Mouse (Mus musculus): Measurements from ENCODE around the gene Fancd2os.

Gene Fancd2os

DNA sequence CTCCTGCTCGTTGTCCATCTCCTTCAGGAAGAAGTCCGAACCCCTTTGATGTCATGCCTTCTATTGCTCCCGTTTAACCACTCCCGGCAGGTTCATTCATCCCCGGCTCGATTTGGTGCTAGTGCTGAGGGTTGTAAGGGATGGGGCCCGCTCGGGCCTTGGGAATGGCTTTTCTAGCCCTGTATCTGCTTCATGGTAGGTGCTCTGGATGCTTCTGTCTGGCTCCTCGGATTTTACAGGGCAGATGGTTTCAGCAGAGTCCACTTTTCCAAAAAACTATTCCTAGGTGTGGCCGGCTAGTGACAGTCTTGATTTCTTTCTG lies 4.7 kb upstream of the Fancd2os start:
- DNase-seq (ENCODE audit: low read depth, low spot score): no peak

DNA sequence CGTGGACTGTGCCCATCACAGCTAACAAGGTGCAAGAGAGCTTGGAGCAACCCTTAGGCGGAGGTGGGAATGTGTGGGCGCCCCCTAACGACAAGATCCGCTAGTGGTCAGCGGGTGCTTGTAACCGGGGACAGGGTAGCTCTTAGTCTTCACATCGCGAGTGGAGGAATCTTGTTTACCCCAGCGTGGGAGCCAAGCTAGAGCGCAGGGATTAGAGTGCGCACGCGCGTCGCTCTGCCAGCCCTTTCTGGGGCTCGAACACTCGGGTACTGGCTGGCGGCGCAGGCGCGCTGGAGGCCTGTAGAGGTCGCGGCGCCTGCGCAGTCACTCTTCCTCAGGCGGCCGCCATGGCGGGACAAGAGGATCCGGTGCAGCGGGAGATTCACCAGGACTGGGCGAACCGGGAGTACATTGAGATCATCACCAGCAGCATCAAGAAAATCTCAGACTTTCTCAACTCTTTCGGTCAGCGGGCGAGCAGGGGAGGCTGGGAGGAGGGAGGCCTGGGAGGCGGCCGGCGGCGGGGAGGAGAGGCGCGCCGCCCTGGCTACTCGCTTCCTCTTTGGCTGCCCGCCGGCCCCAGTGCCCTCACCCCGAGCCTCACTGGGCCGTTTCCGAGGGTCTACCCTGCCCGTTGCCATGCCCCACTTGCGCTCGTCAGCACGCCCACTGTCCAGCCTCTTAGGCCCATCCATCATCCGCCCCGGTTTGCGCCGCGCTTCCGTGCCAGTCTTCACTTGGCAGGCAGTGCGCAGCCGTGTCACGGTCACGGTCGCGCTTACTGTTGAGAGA lies 4.1 kb upstream of the Fancd2os start, which contains the start of gene Brk1:
Gene Brk1 (plus strand): TSS at position 341 of the 792 bp plus-strand sequence.
- peak; percentile 80 for DNase-seq (ENCODE audit: low read depth, low spot score)

DNA sequence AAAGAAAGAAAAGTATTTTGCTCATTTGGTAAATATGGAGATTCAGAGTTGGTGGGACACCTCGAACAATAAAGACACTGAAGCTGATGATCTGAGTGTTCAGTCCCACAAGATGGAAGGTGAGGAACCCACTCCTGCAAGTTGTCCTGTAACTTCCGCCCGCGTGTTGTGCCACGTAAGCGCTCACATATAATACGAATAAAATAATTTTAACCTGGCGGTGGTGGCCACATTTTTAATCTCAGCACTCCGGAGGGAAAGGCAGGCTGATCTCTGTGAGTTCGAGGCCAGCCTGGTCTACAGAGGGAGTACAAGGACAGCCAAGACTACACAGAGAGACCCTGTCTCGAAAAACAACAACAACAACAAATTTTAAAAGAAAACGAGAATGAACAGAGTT lies 3.5 kb upstream of the Fancd2os start:
- no peak for DNase-seq (ENCODE audit: low read depth, low spot score)

DNA sequence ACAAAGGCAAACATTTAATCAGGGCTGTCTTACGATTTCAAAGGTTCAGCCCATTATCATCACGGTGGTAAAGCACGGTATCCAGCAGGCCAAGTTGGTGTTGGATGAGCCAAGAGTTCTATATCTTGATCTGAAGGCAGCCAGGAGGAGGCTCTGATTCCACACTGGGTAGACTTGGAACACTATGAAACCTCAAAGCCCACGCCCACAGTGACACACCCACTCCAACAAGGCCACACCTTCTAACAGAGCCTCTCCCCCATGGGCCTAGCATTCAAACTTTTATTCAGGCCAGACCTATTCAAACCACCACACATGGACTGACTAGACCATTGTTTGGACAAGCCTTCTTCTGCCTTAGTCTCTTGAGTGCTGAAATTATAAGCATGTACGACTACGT lies 2.3 kb upstream of the Fancd2os start:
- DNase-seq (ENCODE audit: low read depth, low spot score): no peak

DNA sequence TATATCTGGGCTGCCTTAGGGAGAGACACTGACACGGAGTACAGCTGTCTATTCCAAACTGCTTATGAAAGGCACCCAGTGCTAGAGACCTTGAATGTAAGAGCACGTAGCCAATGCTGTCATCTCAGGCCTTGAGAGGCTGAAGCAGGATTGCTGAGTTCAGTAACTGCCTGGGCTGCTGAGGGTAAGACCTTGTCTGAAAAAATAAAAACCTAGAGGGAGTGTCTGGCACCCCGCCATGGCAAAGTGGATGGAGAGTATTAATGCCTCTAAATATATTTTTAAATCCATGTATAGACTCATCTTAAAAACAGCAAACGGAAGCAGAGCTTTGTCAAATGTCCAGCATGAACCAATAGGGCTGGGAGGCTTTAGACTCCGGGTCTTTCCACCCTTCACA lies 682 bp downstream of the Fancd2os start:
- DNase-seq (ENCODE audit: low read depth, low spot score): no peak

DNA sequence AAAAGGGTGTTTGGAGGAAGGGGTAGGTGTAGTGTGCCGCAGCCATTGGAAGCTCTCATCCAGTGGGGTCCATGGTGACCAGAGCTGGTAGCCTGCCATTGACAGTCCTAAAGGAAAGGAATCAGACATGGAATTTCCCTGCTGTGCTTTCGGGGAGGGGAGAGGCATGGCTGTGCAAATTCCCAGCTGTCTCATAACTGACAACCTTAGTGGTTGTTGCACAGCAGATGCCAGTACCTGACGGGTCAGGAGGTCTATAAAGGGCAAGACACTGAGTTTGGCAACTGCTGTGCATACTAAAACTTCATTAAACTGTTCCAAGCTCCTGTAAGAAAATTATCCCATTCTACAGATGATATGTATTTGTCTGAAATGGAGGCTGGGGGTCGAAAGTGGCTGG lies 2.6 kb downstream of the Fancd2os start:
- no peak for DNase-seq (ENCODE audit: low read depth, low spot score)

DNA sequence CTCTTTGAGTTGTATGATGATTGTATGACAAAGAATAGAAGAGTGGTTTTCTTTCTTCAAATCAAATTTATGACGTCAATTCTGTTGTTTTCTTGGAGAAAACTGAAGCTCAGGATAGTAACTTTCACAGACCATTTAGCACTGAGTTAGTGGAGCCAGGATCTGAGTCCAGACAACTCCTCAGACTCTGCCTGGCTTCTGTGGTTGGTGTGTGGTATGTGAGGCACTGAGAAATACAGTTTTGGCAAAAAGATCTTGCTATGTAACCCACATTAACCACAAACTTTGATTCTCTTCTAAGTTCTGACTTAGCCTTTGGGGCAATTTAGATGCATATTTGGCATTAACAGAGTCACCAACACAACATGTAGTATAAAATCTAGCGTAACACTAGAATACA lies 7.9 kb downstream of the Fancd2os start:
- DNase-seq (ENCODE audit: low read depth, low spot score): no peak

DNA sequence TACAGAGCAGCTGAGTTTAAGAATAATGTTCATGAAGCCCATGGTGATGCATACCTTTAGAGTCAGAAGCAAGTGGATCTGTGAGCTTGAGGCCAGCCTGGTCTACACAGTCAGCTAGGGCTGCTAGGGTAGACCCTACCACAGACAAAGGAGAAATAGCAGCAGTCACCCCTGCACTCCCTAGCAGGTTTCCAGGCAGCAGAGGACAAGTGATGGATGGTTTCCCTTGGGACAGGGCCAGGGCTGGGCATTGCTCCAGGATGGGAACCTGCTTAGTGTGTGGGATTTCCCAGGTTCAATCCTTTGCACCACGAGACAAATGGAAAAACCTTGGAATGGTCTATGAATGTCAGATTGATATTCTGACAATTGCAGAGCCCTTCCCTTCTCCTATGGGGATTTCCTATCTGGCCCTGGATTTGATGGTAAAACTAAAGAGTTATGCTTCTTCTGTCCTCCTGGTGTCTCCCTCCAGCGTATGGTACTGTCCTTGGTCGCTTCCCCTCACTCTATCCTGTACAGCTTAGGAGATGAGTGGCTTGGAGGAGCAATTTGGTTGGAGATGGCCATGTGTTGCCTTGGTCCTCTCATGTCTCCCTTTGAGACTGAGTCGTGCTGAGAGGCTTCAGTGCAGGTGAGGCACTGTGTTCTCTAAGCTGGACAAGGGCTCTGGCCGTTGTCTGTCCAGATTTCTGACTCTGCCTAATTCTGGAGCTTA lies 13.9 kb downstream of the Fancd2os start:
- DNase-seq (ENCODE audit: low read depth, low spot score): no peak

DNA sequence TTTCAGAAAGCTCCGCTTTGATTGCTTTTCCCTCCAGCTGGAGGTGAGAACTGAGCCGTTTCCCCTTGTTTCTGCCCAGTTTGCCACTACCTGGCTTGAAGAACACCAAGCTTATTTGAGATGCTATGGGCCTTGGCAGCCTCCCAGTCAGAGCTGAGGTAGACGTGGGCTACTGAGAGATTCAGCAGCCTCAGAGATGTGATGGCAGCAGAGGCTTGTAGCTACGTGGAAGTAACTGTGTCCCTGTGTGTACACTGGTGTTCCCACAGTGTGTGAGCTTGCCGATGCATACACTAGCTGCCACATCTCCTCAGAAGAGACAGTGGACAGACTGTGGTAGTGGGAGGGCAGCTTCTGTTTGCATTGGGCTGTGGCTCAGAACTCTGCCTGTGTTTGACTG lies 15.4 kb downstream of the Fancd2os start:
- no peak for DNase-seq (ENCODE audit: low read depth, low spot score)

DNA sequence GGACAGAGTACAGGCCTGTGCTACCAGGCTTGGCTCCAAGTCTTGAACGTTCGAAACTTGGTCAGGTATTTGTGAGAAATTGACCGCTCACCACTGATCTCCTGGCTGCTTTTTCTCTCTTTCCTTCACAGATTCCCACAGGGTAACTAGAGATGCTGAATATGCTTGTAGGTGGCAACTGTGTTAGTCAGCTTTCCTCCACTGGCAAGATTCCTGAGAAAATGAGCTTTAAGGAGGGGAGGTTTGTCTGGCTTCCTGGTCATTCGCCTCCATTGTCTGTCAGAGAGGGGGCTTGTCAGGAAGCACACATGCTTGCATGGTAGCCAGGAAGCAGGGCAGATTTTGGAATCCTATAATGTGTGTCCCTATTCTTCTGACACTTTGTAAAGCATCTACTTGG lies 17.5 kb downstream of the Fancd2os start:
- DNase-seq (ENCODE audit: low read depth, low spot score): no peak

DNA sequence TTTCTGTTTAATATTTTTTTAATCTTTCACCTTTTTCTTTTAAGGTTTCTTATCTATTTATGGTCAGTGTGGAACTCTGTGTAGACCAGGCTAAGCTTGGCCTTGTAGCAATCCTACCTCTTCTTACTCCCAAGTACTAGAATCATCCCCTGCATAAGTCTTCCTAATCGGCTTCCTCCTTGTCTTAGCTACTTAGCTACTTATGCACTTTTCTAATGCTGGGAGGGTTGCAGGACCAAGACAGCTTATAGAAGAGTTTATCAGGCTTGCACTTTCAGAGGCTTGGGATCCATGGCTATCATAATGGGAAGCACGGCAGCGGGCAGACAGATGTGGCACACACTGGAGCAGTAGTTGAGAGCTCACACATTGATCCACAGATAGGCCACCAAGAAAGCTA lies 21.2 kb downstream of the Fancd2os start:
- peak; percentile 60 for DNase-seq (ENCODE audit: low read depth, low spot score)

DNA sequence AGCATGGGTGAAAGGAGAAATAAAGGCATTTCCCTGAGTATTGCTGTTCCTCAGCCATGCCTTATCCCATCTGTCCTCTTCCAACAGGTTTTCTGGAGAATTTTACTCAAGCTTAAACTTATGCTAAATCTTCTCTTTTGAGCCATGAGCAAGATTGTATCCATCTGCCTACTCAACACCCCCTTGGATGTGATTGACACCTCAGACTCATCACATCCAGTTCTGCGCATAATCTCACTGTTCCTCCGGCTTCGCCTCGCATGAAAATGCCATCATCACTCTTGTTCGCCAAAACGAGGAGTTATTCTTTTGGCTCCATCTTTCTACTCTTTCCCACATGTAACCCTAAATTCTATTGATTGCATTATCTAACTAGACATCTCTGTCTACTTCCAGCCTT lies 24.5 kb downstream of the Fancd2os start:
- no peak for DNase-seq (ENCODE audit: low read depth, low spot score)

DNA sequence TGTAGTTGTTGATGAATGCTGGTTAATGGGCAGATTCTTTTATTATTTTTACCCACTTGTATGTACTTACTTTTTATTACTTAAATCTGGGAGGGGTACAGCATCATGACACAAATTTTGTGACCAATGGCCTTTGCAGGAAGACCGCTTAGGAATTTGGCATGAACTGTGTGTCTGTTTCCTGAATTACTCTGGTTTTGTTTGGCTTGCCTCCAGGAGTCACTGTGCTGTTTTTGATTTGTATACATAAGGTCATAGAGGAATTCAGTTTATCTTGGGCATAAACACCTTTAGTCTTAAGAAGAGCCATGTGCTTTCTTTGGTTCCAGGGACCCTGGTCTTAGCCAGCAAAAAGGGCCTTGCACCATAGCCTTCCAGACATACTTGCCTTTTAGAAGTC lies 36.0 kb downstream of the Fancd2os start:
- DNase-seq (ENCODE audit: low read depth, low spot score): no peak

DNA sequence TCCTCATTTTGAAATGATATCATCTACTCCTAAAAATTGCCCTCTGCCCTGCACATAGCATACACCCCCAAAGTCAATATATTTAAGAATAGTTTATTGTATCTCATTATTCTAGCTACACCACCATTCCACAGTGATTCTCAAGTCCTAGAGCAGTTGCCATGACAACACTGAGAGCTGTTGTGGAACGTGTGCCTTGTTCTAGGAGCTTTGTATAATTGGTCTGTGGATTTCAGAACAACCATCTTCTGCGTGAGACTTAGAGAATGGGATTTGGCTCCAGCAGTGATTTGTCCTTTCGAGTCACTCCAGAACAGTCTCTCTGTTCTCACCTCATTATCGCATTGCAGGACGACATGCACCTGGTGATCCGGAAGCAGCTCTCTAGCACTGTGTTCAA lies 40.8 kb downstream of the Fancd2os start:
- no peak for DNase-seq (ENCODE audit: low read depth, low spot score)

Measured in retina, postnatal 7 days (tissue).